Mouse (Mus musculus) kidney, postnatal 4 days (tissue): Measurements from ENCODE around the gene Olfr1124.
"Not testable (repeated sequence)": the region's sequence is repeated elsewhere in the genome, so short reads cannot be mapped to it uniquely, and the experiment has no call there.

Source experiments
- DNase-seq, 2 experiments: peaks; one replicate each; pipeline ENCODE4 v3.0.0; 2021; ENCODE audit warnings: mixed read lengths in 2 of 2

Olfr1124 gene

DNA sequence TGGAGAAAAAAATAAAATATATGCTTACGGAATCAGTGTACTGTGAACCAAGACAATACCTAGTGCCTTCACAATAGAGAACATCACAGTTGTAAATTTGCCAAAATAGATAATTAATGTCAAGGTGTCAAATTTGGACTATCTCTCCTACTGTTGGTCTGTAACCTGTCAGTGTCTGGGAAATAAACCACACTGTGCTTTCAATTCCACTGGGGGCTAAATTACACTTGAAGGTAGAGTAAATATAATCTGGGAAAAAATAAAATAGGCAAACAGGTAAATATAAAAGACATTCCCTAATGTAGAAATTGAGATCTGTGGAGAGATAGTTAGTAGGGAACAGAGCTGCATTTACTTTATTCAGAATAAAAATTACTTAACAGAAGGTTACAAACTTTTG is at the start of gene Olfr1124:
Olfr1124 (plus strand) TSS at position 301 of the 400 bp plus-strand sequence.
- DNase-seq: no peak

DNA sequence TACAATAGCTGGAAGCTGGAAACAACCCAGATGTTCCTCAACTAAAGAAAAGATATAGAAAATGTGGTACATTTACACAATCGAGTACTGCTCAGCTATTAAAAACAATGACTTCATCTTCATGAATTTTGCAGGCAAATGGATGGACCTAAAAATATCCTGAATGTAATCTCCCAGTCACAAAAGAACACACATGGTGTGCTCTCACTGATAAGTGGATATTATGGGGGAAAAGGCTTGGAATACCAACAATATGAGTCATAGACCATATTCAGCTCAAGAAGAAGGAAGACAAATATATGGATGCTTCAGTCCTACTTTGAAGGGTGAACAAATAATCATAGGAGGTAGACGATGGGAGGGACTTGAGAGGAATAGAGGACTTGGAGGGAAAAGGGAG is 46.1 kb upstream of the Olfr1124 start:
- no peak for DNase-seq

DNA sequence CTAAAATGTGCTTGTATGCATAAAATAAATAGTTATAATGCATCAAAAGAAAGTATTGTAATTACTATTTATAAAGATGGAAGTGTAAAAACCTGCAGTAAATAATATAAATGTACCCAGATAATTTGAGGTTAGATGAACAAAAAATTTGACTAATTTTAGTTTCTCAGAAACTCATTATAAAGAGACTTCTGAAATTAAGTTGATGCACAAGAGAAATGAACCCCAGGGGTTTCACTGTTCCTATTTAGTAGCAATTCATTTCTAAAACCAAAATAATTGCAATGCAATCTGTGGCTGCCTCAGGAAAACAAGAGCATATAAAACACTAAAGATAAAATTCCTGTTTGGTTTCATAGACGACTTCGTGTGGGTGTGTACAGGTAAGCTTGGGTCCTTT is 44.5 kb upstream of the Olfr1124 start, which contains the start of gene Olfr1122:
Olfr1122 (plus strand) TSS at position 301 of the 400 bp plus-strand sequence.
- no peak for DNase-seq

DNA sequence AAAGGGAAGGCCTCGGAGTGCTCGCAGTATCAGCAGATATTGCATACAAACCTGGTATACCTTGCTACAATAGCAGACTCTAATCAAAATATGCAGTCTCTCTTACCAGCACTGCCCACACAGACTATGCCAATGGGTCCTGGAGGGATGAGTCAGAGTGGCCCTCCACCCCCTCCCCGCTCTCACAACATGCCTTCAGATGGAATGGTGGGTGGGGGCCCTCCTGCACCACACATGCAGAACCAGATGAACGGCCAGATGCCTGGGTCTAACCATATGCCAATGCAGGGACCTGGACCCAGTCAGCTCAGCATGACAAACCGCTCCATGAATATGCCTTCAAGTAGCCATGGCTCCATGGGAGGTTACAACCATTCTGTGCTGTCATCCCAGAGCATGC is 36.5 kb upstream of the Olfr1124 start:
- not testable (repeated sequence) for DNase-seq

DNA sequence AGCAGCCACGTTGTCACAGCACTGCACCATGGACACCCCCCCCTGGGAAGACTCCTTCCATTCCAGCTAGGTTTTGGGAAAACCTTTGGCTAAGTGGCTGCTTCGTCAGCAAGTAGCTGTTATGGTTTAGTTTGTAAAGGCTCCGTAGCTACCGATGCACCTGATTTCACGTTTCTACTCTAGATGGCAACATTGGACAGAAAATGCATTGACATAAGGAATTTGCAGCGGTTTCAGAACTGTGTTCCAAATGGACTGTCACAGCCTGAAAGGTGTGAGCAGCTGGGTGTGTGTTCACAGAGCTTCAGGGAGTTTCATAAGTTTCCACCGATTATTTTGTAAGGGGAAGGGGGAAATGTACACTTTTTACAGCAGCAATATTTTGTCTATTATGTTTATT is 35.4 kb upstream of the Olfr1124 start:
- DNase-seq: not testable (repeated sequence)

DNA sequence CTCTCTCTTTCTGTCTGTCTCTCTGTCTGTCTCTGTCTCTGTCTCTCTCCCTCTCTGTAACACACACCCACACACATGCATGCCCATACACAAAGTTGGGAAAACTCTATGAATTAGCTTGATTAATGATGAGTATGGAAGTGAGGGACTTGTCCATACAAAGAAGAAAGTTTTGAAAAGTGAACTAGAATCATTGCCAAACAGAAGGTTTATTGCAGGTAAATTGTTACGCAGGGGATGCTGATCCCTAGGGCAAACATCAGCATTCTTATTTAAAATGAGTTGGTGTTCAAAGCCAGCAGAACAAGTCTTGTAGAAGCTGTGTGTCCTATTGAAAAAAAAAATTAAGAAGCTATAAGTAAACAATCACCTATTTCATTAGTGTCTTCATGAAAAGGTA is 13.7 kb upstream of the Olfr1124 start, which contains the start of gene Olfr1123:
Olfr1123 (plus strand) TSS at position 301 of the 400 bp plus-strand sequence.
- DNase-seq: no peak

DNA sequence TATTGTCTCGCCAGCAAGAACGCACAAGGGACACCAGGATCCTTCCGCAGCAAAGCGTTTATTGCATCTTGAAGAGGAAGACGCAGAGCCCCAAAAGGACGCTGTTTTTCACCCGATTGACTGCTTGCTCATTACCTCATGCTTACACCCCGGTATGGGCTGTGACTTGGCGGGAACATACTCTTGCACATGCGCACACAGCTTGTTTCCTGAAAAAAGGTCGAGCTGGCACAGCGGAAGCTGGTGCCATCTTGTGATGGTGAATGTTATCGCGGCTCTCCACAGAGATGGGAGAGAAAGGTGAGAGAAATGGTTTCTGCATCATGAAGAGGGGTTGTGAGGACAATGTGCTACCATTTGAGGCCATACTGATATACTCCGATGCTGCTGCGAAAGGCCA is 7.7 kb downstream of the Olfr1124 start:
- DNase-seq: no peak

DNA sequence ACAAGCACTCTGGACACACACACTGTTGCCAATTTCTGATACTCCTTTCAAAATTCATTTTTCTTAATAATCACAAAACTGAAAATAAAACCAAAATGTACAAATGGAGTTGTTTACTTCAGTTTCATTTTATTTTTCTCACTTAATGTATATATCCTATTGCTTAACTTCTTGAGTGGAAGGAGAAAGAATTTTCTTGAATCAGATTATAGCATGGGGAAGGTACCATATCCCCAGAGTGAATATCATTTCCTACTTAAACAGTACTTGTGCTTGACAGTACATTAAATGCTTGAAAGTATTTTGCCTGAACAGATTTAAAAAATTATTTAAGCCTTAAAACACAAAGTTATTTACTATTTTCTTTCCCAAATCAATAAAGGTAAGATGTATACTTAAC is 23.6 kb downstream of the Olfr1124 start, which contains the start of gene Olfr1126:
Olfr1126 (plus strand) TSS at position 301 of the 400 bp plus-strand sequence.
- DNase-seq: no peak

DNA sequence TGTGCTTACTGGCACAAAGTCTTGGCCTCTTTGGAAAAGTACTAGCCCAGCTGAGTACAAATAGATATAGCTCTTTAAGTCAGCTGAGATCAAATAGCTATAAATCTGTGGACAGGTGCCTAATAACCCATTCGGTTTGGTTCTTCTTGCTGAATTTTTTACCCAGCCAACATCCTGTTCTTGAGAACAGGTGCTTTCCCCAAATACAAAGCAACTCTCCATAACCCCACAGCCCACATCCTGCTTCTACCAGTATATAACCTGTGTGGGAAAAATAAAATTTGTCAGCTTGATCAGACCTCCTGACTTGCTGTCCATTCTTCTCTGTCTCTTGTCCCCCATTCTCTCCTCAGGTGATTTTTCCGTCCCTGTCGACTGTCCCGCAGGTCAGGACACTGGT is 31.7 kb downstream of the Olfr1124 start:
- DNase-seq: no peak

DNA sequence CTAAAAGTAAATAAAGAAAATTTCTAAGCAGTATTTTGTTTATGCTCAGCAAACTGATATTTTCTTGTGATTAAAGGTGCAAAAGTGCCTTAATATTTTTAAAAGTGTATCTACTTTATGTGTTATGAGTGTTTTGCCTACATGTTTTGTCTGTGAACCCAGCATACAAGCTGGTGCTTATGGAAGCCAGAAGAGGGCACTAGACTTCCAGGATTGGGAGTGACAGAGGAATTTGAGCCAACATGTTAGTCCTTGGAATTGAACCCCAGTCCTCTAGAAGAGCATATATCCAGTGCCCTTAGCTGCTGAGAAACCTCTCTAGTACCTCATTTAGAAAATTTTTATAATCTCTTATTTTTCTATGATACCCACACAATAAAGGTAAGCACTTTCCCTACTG is 50.1 kb downstream of the Olfr1124 start:
- no peak for DNase-seq

DNA sequence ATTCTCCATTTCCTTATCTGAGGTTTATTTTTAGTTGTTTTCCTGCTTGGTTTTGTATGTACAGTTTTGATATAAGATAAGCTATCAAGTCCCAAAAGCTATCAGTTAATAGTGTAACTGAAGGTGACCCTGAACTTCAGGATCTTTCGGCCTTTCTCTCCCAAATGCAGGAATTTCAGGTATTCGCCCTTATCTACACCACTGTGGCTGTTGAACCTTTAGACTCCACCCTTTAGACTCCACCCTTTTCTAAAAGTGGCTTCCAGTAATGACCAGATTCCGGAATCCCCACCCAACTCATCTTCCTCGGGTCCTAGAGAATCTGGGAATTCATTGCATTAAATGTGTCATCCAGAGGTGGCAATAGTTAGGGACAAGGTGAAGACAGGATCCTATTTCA is 51.1 kb downstream of the Olfr1124 start:
- DNase-seq: no peak

DNA sequence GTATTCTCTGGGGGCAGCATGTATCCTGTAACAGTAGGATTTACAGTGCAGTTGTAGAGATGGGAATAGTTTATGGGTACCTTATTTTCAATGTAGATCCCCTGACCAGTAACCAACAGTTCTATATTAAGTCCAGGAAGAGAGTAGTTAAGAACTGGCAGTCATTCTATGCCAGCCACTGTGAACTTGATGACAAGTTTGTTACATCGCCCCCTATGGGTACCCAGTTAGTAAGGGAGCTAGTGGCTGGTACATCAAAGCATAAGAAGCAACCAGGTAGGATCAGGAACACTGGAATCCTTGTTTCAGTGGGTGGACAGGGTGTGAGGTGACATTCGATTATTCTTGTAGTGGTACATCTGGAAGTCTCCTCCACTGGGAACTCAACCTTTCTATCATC is 52.2 kb downstream of the Olfr1124 start:
- DNase-seq: no peak
